Mouse (Mus musculus) heart, embryonic 13.5 days (tissue): ENCODE measurements around the gene Prdm15. TPM values are rescaled to one million over a fixed set of nuclear protein-coding genes. Genes with fewer than 3 reads are reported as not detected.

Source experiments
- ATAC-seq: fragments of 200-750 bp; cut with Nextera tagmentation; 2 replicates; pipeline ENCODE4 v1.8.0; 2017; ENCODE audit warnings: moderate TSS enrichment; ENCODE audit not compliant: insufficient number of reproducible peaks, low FRiP score, low TSS enrichment; ENCODE audit errors: extremely low read depth
- H3K27ac ChIP-seq: fragments of 300-500 bp; sonication (generic); replicated peaks from 2 replicates; pipeline ENCODE4 v1.5.1; 2015; ENCODE audit warnings: moderate library complexity, mild to moderate bottlenecking, inconsistent platforms
- H3K27me3 ChIP-seq: fragments of 300-500 bp; sonication (generic); replicated peaks from 2 replicates; pipeline ENCODE4 v1.6.1; 2015; ENCODE audit warnings: mild to moderate bottlenecking, inconsistent platforms
- H3K36me3 ChIP-seq: fragments of 300-500 bp; sonication (generic); 2 replicates; pipeline ENCODE4 v1.6.1; 2015; ENCODE audit warnings: mild to moderate bottlenecking, inconsistent platforms
- H3K4me1 ChIP-seq: fragments of 300-500 bp; sonication (generic); 2 replicates; pipeline ENCODE4 v1.6.1; 2015; ENCODE audit warnings: inconsistent platforms
- H3K4me2 ChIP-seq: fragments of 300-500 bp; sonication (generic); 2 replicates; pipeline ENCODE4 v1.6.1; 2015; ENCODE audit warnings: inconsistent platforms, mild to moderate bottlenecking, moderate library complexity
- H3K4me3 ChIP-seq: fragments of 300-500 bp; sonication (generic); 2 replicates; pipeline ENCODE4 v1.5.1; 2015; ENCODE audit warnings: moderate library complexity, mild to moderate bottlenecking, inconsistent platforms
- H3K9ac ChIP-seq: fragments of 300-500 bp; sonication (generic); 2 replicates; pipeline ENCODE4 v1.6.1; 2015; ENCODE audit warnings: inconsistent platforms, mild to moderate bottlenecking, moderate library complexity
- H3K9me3 ChIP-seq: fragments of 300-500 bp; sonication (generic); 2 replicates; pipeline ENCODE4 v1.6.1; 2016; ENCODE audit warnings: inconsistent platforms
- WGBS: fragments of 180-500 bp; shearing (Covaris S2); methylation state at CpG from one replicate; pipeline ENCODE4 v1.1.7; 2015; ENCODE audit warnings: mixed read lengths; 5-methylcytosine and 5-hydroxymethylcytosine counted together
- polyA plus RNA-seq: library from polyadenylated mRNA; unstranded; fragments of >200 nt; fragmentation: Nextera tagmentation; extraction: Ambion mirVana; gene quantifications from 2 replicates; pipeline ENCODE4 v1.2.1, GENCODE M21; 2015

The Prdm15 gene
- polyA plus RNA-seq, 1 experiment from 2014 or later, result 4.9 TPM

GRCm38 (mm10) chr16:97764626-97765025, 87.0 kb downstream of the Prdm15 start:
- H3K36me3 ChIP-seq, result no peaks in the 10 kb centered on the region
- WGBS, result 54% methylated on average over 2 of the region's 2 CpGs
- no peak overlapping the region for H3K27ac ChIP-seq
- no peak for ATAC-seq
- H3K9ac ChIP-seq, result no peak overlapping the region
- peaks cover 38% of the 10 kb centered on the region for H3K4me1 ChIP-seq
- no peak overlapping the region for H3K4me3 ChIP-seq
- no peak overlapping the region for H3K4me2 ChIP-seq
- no peaks in the 10 kb centered on the region for H3K9me3 ChIP-seq
- H3K27me3 ChIP-seq, result peaks cover 53% of the 10 kb centered on the region

- Histone ChIP-seq H3K9me3 (no peaks in the 10 kb centered on the region), H3K9ac (peak overlapping the region; percentile 80), H3K4me3 (peak overlapping the region; percentile 65), H3K4me1 (peaks cover 45% of the 10 kb centered on the region), H3K36me3 (no peaks in the 10 kb centered on the region), H3K27me3 (peaks cover 53% of the 10 kb centered on the region), H3K4me2 (peak overlapping the region; percentile 86), H3K27ac (no peak overlapping the region)
- WGBS, result 11% methylated on average over 13 of the region's 13 CpGs
- no peak for ATAC-seq
Measured at GRCm38 (mm10) chr16:97763990-97764340, 87.7 kb downstream of the Prdm15 start.

- H3K9ac ChIP-seq, result peak within 1 kb of the TSS; percentile 80
- ATAC-seq, result no peak
- no peak within 1 kb of the TSS for H3K27ac ChIP-seq
- peak within 1 kb of the TSS; percentile 86 for H3K4me2 ChIP-seq
- H3K36me3 ChIP-seq, result no peaks in the 10 kb centered on the region
- H3K27me3 ChIP-seq, result peaks cover 53% of the 10 kb centered on the region
- peaks cover 46% of the 10 kb centered on the region for H3K4me1 ChIP-seq
- no peaks in the 10 kb centered on the region for H3K9me3 ChIP-seq
- peak within 1 kb of the TSS; percentile 65 for H3K4me3 ChIP-seq
- under 1% methylated on average over 88 of the region's 88 CpGs for WGBS
Measured at GRCm38 (mm10) chr16:97763061-97763989, 88.3 kb downstream of the Prdm15 start, which contains the start of gene Ripk4. TSS of gene Ripk4 (minus strand) at chr16:97763787.

GRCm38 (mm10) chr16:97761782-97762181, 89.9 kb downstream of the Prdm15 start:
- no peak for ATAC-seq
- WGBS, result 59% methylated on average over 2 of the region's 2 CpGs
- H3K9me3 ChIP-seq, result no peaks in the 10 kb centered on the region
- H3K4me1 ChIP-seq, result peaks cover 46% of the 10 kb centered on the region
- peak overlapping the region; percentile 86 for H3K4me2 ChIP-seq
- H3K4me3 ChIP-seq, result 0 out of 2 replicates have a peak overlapping the region, but pooled peaks have one; percentile 65
- H3K27me3 ChIP-seq, result peaks cover 53% of the 10 kb centered on the region
- H3K27ac ChIP-seq, result 0 out of 2 replicates have a peak overlapping the region, but pooled peaks have one; percentile 15
- H3K9ac ChIP-seq, result peak overlapping the region; percentile 37
- H3K36me3 ChIP-seq, result no peaks in the 10 kb centered on the region

- H3K4me2 ChIP-seq, result no peak overlapping the region
- H3K27ac ChIP-seq, result peak overlapping the region; percentile 68
- H3K4me1 ChIP-seq, result peaks cover 46% of the 10 kb centered on the region
- H3K36me3 ChIP-seq, result no peaks in the 10 kb centered on the region
- no peak for ATAC-seq
- no peaks in the 10 kb centered on the region for H3K9me3 ChIP-seq
- H3K4me3 ChIP-seq, result no peak overlapping the region
- 14% methylated on average over 3 of the region's 3 CpGs for WGBS
- 0 out of 2 replicates have a peak overlapping the region, but pooled peaks have one; percentile 5 for H3K9ac ChIP-seq
- peaks cover 37% of the 10 kb centered on the region for H3K27me3 ChIP-seq
Measured at GRCm38 (mm10) chr16:97759681-97760080, 92.0 kb downstream of the Prdm15 start.

GRCm38 (mm10) chr16:97758288-97758687, 93.4 kb downstream of the Prdm15 start:
- H3K27me3 ChIP-seq, result peaks cover 24% of the 10 kb centered on the region
- ATAC-seq, result no peak
- no peak overlapping the region for H3K4me3 ChIP-seq
- peaks cover 38% of the 10 kb centered on the region for H3K4me1 ChIP-seq
- no peak overlapping the region for H3K4me2 ChIP-seq
- no peaks in the 10 kb centered on the region for H3K36me3 ChIP-seq
- H3K9ac ChIP-seq, result no peak overlapping the region
- no peaks in the 10 kb centered on the region for H3K9me3 ChIP-seq
- no peak overlapping the region for H3K27ac ChIP-seq
- 54% methylated on average over 2 of the region's 2 CpGs for WGBS

- 70% methylated on average over 2 of the region's 2 CpGs for WGBS
- H3K9ac ChIP-seq, result no peak overlapping the region
- H3K4me2 ChIP-seq, result no peak overlapping the region
- ATAC-seq, result no peak
- no peak overlapping the region for H3K4me3 ChIP-seq
- H3K27ac ChIP-seq, result no peak overlapping the region
- no peaks in the 10 kb centered on the region for H3K9me3 ChIP-seq
- H3K36me3 ChIP-seq, result no peaks in the 10 kb centered on the region
- H3K27me3 ChIP-seq, result peaks cover 6% of the 10 kb centered on the region
- H3K4me1 ChIP-seq, result peaks cover 37% of the 10 kb centered on the region
Measured at GRCm38 (mm10) chr16:97756460-97756859, 95.2 kb downstream of the Prdm15 start.

- Histone ChIP-seq H3K36me3 (no peaks in the 10 kb centered on the region), H3K9me3 (no peaks in the 10 kb centered on the region), H3K27ac (no peak overlapping the region), H3K9ac (no peak overlapping the region), H3K4me2 (no peak overlapping the region), H3K27me3 (no peaks in the 10 kb centered on the region; the same call in 1 of the 2 replicates), H3K4me3 (no peak overlapping the region), H3K4me1 (peaks cover 14% of the 10 kb centered on the region)
- 57% methylated on average over 3 of the region's 3 CpGs for WGBS
- ATAC-seq, result no peak
Measured at GRCm38 (mm10) chr16:97752316-97752941, 99.2 kb downstream of the Prdm15 start.

GRCm38 (mm10) chr16:97751884-97752283, 99.8 kb downstream of the Prdm15 start:
- WGBS, result 46% methylated on average over 8 of the region's 8 CpGs
- Histone ChIP-seq H3K4me1 (peaks cover 14% of the 10 kb centered on the region), H3K4me2 (no peak overlapping the region), H3K36me3 (no peaks in the 10 kb centered on the region), H3K9me3 (no peaks in the 10 kb centered on the region), H3K9ac (no peak overlapping the region), H3K27ac (no peak overlapping the region), H3K27me3 (no peaks in the 10 kb centered on the region; the same call in 1 of the 2 replicates), H3K4me3 (no peak overlapping the region)
- ATAC-seq, result no peak

- Histone ChIP-seq H3K36me3 (peaks cover 4% of the 10 kb centered on the region; the same call in 1 of the 2 replicates), H3K9ac (no peak overlapping the region), H3K4me3 (no peak overlapping the region), H3K9me3 (no peaks in the 10 kb centered on the region), H3K27me3 (no peaks in the 10 kb centered on the region; the same call in 1 of the 2 replicates), H3K4me2 (no peak overlapping the region), H3K27ac (no peak overlapping the region), H3K4me1 (peaks cover 14% of the 10 kb centered on the region)
- WGBS, result 75% methylated on average over 6 of the region's 6 CpGs
- no peak for ATAC-seq
Measured at GRCm38 (mm10) chr16:97748421-97748820, 103.2 kb downstream of the Prdm15 start.
